Mouse (Mus musculus): ENCODE results near the gene Msx3. TPM values are rescaled to one million over a fixed set of nuclear protein-coding genes. Genes with fewer than 3 reads are reported as not detected.

Gene Msx3
- polyA plus RNA-seq, 1 experiment from 2014 or later: not detected

GRCm38 (mm10) chr7:140011336-140011735 is 37.6 kb downstream of the Msx3 start:
- H3K27ac ChIP-seq (replicated peaks): no peak overlapping the region
- no peak for ATAC-seq (ENCODE audit: extremely low read depth, insufficient number of reproducible peaks, low FRiP score, low TSS enrichment)
- 96% methylated on average over 17 of the region's 17 CpGs for WGBS
- no peak overlapping the region for H3K9ac ChIP-seq
- no peak overlapping the region for H3K4me3 ChIP-seq
- H3K36me3 ChIP-seq: peaks cover 53% of the 10 kb centered on the region
- no peaks in the 10 kb centered on the region for H3K9me3 ChIP-seq
- H3K4me2 ChIP-seq: no peak overlapping the region
- H3K27me3 ChIP-seq (replicated peaks): no peaks in the 10 kb centered on the region
- no peaks in the 10 kb centered on the region for H3K4me1 ChIP-seq

GRCm38 (mm10) chr7:140007781-140008180 is 41.1 kb downstream of the Msx3 start:
- Histone ChIP-seq H3K4me3 (no peak overlapping the region), H3K4me1 (no peaks in the 10 kb centered on the region), H3K4me2 (no peak overlapping the region), H3K27me3 (replicated peaks) (no peaks in the 10 kb centered on the region), H3K9me3 (no peaks in the 10 kb centered on the region), H3K27ac (replicated peaks) (no peak overlapping the region), H3K36me3 (peaks cover 80% of the 10 kb centered on the region), H3K9ac (no peak overlapping the region)
- WGBS: 90% methylated on average over 9 of the region's 9 CpGs
- no peak for ATAC-seq (ENCODE audit: extremely low read depth, insufficient number of reproducible peaks, low FRiP score, low TSS enrichment)

- WGBS: 87% methylated on average over 9 of the region's 9 CpGs
- Histone ChIP-seq H3K4me2 (no peak overlapping the region), H3K4me3 (no peak overlapping the region), H3K27me3 (replicated peaks) (no peaks in the 10 kb centered on the region), H3K9me3 (no peaks in the 10 kb centered on the region), H3K36me3 (peaks cover 87% of the 10 kb centered on the region), H3K4me1 (no peaks in the 10 kb centered on the region), H3K9ac (no peak overlapping the region), H3K27ac (replicated peaks) (no peak overlapping the region)
- no peak for ATAC-seq (ENCODE audit: extremely low read depth, insufficient number of reproducible peaks, low FRiP score, low TSS enrichment)
Observed at GRCm38 (mm10) chr7:140006861-140007611, 41.9 kb downstream of the Msx3 start.

DNA sequence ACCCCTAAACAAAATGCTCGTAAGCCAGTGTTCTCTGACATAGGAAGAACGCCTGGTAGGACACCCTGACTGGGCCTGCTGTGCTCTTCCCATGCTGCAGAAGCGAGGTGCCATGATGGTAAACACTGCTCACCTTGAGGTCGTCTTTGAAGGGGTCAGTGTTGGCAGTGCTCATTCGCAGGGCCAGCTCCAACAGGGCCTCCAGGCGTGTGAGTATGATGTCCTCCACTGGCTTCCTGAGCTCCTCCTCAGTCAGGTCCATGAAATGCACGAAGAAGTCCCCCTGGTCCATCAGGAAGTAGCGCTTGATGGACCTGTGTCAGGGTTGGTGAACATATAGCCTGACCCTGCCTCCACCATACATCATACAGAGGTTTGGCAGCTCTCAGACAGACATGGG is 44.2 kb downstream of the Msx3 start:
- no peak overlapping the region for H3K27ac ChIP-seq (replicated peaks)
- H3K4me2 ChIP-seq: no peak overlapping the region
- H3K9ac ChIP-seq: no peak overlapping the region
- no peaks in the 10 kb centered on the region for H3K9me3 ChIP-seq
- no peak for ATAC-seq (ENCODE audit: extremely low read depth, insufficient number of reproducible peaks, low FRiP score, low TSS enrichment)
- no peaks in the 10 kb centered on the region for H3K27me3 ChIP-seq (replicated peaks)
- WGBS: 86% methylated on average over 8 of the region's 8 CpGs
- H3K4me1 ChIP-seq: no peaks in the 10 kb centered on the region
- H3K4me3 ChIP-seq: no peak overlapping the region
- H3K36me3 ChIP-seq: peaks cover 88% of the 10 kb centered on the region

GRCm38 (mm10) chr7:140001086-140001740 is 47.7 kb downstream of the Msx3 start:
- no peak overlapping the region for H3K27ac ChIP-seq (replicated peaks)
- no peaks in the 10 kb centered on the region for H3K9me3 ChIP-seq
- WGBS: 85% methylated on average over 12 of the region's 12 CpGs
- H3K9ac ChIP-seq: no peak overlapping the region
- H3K4me1 ChIP-seq: no peaks in the 10 kb centered on the region
- no peaks in the 10 kb centered on the region for H3K27me3 ChIP-seq (replicated peaks)
- no peak for ATAC-seq (ENCODE audit: extremely low read depth, insufficient number of reproducible peaks, low FRiP score, low TSS enrichment)
- no peak overlapping the region for H3K4me2 ChIP-seq
- H3K4me3 ChIP-seq: no peak overlapping the region
- H3K36me3 ChIP-seq: peaks cover 97% of the 10 kb centered on the region

GRCm38 (mm10) chr7:139998691-139999350 is 50.1 kb downstream of the Msx3 start:
- no peaks in the 10 kb centered on the region for H3K9me3 ChIP-seq
- no peak overlapping the region for H3K4me3 ChIP-seq
- H3K27ac ChIP-seq (replicated peaks): no peak overlapping the region
- H3K4me2 ChIP-seq: no peak overlapping the region
- H3K4me1 ChIP-seq: no peaks in the 10 kb centered on the region
- ATAC-seq (ENCODE audit: extremely low read depth, insufficient number of reproducible peaks, low FRiP score, low TSS enrichment): no peak
- WGBS: 91% methylated on average over 13 of the region's 13 CpGs
- no peaks in the 10 kb centered on the region for H3K27me3 ChIP-seq (replicated peaks)
- no peak overlapping the region for H3K9ac ChIP-seq
- H3K36me3 ChIP-seq: peaks cover 92% of the 10 kb centered on the region

Other genes with a start within 250 kb of the Msx3 start
- 0.13 and 0.14 TPM in 2 replicates for gene Adgra1, start 214.9 kb downstream of the Msx3 start, polyA plus RNA-seq (2015; fragmentation: Nextera tagmentation; extraction: Ambion mirVana)
- 0.04 and 0.11 TPM in 2 replicates for gene Kndc1, start 154.4 kb downstream of the Msx3 start, polyA plus RNA-seq (2015; fragmentation: Nextera tagmentation; extraction: Ambion mirVana)
- gene Utf1, start 105.3 kb downstream of the Msx3 start, polyA plus RNA-seq (2015; fragmentation: Nextera tagmentation; extraction: Ambion mirVana): not detected in 2 replicates
- gene 6430531B16Rik, start 70.3 kb downstream of the Msx3 start, polyA plus RNA-seq (2015; fragmentation: Nextera tagmentation; extraction: Ambion mirVana): 0.28 TPM in 1 of 2 replicates, not detected in the other
- 0.83 and 1.0 TPM in 2 replicates for gene Adam8, start 56.5 kb downstream of the Msx3 start, polyA plus RNA-seq (2015; fragmentation: Nextera tagmentation; extraction: Ambion mirVana)
- 27.7 and 33.6 TPM in 2 replicates for gene Zfp511, start 12.7 kb downstream of the Msx3 start, polyA plus RNA-seq (2015; fragmentation: Nextera tagmentation; extraction: Ambion mirVana)
- gene Tubgcp2, start 12.4 kb downstream of the Msx3 start, polyA plus RNA-seq (2015; fragmentation: Nextera tagmentation; extraction: Ambion mirVana): 36.4 and 37.0 TPM in 2 replicates
- 0.25 and 0.66 TPM in 2 replicates for gene Caly, start 33.5 kb upstream of the Msx3 start, polyA plus RNA-seq (2015; fragmentation: Nextera tagmentation; extraction: Ambion mirVana)
- 0.33 TPM in 1 of 2 replicates, not detected in the other for gene Prap1, start 44.3 kb upstream of the Msx3 start, polyA plus RNA-seq (2015; fragmentation: Nextera tagmentation; extraction: Ambion mirVana)
- gene Fuom, start 53.4 kb upstream of the Msx3 start, polyA plus RNA-seq (2015; fragmentation: Nextera tagmentation; extraction: Ambion mirVana): 74.4 and 80.9 TPM in 2 replicates
- 10.9 and 14.4 TPM in 2 replicates for gene Paox, start 66.7 kb upstream of the Msx3 start, polyA plus RNA-seq (2015; fragmentation: Nextera tagmentation; extraction: Ambion mirVana)
- 169 and 182 TPM in 2 replicates for gene Echs1, start 67.4 kb upstream of the Msx3 start, polyA plus RNA-seq (2015; fragmentation: Nextera tagmentation; extraction: Ambion mirVana)
- 27.2 and 30.5 TPM in 2 replicates for gene Mtg1, start 88.5 kb upstream of the Msx3 start, polyA plus RNA-seq (2015; fragmentation: Nextera tagmentation; extraction: Ambion mirVana)
- gene Sprn, start 105.8 kb upstream of the Msx3 start, polyA plus RNA-seq (2015; fragmentation: Nextera tagmentation; extraction: Ambion mirVana): 0.10 TPM in 1 of 2 replicates, not detected in the other
- gene Olfr522, start 115.7 kb upstream of the Msx3 start, polyA plus RNA-seq (2015; fragmentation: Nextera tagmentation; extraction: Ambion mirVana): not detected in 2 replicates
- gene Olfr523, start 124.1 kb upstream of the Msx3 start, polyA plus RNA-seq (2015; fragmentation: Nextera tagmentation; extraction: Ambion mirVana): not detected in 2 replicates
- gene Olfr524, start 156.9 kb upstream of the Msx3 start, polyA plus RNA-seq (2015; fragmentation: Nextera tagmentation; extraction: Ambion mirVana): not detected in 2 replicates
- 0.39 TPM in 1 of 2 replicates, not detected in the other for gene Cd163l1, start 169.2 kb upstream of the Msx3 start, polyA plus RNA-seq (2015; fragmentation: Nextera tagmentation; extraction: Ambion mirVana)
- not detected in 2 replicates for gene 5830411N06Rik, start 198.2 kb upstream of the Msx3 start, polyA plus RNA-seq (2015; fragmentation: Nextera tagmentation; extraction: Ambion mirVana)